Mouse (Mus musculus): ENCODE data around the gene 9030612E09Rik.

9030612E09Rik gene

GRCm38 (mm10) chr10:43174326-43175155 lies at the start of gene 9030612E09Rik, which contains the start of gene Sobp:
9030612E09Rik (plus strand) TSS chr10:43174704.
Sobp (minus strand) TSS chr10:43174530.
- in situ Hi-C loops (cut with MboI, MseI): no loop called here

GRCm38 (mm10) chr10:43128750-43129149 lies 45.8 kb upstream of the 9030612E09Rik start:
- in situ Hi-C loops (cut with MboI, MseI): no loop called here

GRCm38 (mm10) chr10:43134027-43134426 lies 40.5 kb upstream of the 9030612E09Rik start:
- in situ Hi-C loops (cut with MboI, MseI): no loop called here

- in situ Hi-C loops (cut with MboI, MseI): no loop called here
Observed at GRCm38 (mm10) chr10:43143173-43143572, 31.3 kb upstream of the 9030612E09Rik start.

GRCm38 (mm10) chr10:43148456-43148855 lies 26.0 kb upstream of the 9030612E09Rik start:
- in situ Hi-C loops (cut with MboI, MseI): no loop called here

DNA sequence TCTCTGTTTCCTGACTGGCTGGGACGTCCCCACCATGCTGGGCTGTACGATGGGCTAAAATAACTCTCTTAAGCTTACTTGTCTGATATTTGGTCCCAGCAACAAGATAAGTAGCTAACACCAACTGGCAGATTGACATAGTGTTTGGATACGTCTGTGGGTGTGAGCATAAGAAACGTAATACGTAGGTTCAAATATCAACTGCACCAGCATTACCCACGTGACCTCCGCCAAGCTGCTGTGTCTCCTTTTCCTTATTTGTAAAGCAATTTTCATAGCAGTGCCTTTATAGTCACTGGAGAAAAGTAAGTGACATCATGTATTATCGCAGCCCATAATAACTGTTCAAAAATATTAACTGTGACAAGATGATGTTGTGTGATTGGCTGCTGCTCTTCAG lies 21.9 kb upstream of the 9030612E09Rik start:
- in situ Hi-C loops (cut with MboI, MseI): no loop called here

DNA sequence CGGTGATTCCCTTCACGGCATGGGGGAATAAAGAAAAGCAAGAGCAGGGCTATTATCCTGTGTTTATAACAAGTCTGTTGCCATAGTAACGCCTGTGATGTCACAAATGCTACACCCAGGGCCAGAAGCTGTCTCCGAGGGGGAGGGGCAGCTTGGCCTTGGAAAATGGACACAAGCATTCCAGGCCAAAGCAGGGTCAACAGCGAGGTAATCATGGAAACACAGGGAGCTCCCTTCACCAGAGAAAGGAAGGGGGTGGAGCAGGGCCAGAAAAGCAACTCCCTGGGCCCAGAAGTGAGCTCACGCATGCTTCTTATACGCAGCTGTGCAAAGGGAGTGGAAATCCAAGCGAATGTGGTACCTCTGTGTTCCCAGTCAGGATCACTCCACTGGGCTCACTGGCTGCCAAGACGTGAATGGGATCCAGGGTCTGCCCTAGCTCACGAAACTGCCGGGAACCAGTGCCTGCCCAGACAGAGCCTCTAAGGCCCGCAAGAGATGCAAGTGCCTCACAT lies 19.4 kb upstream of the 9030612E09Rik start:
- in situ Hi-C loops (cut with MboI, MseI): no loop called here

- in situ Hi-C loops (cut with MboI, MseI): no loop called here
Observed at GRCm38 (mm10) chr10:43158917-43159316, 15.6 kb upstream of the 9030612E09Rik start.

GRCm38 (mm10) chr10:43159333-43159732 lies 15.2 kb upstream of the 9030612E09Rik start:
- in situ Hi-C loops (cut with MboI, MseI): no loop called here

- in situ Hi-C loops (cut with MboI, MseI): no loop called here
Observed at GRCm38 (mm10) chr10:43162318-43162717, 12.2 kb upstream of the 9030612E09Rik start.

DNA sequence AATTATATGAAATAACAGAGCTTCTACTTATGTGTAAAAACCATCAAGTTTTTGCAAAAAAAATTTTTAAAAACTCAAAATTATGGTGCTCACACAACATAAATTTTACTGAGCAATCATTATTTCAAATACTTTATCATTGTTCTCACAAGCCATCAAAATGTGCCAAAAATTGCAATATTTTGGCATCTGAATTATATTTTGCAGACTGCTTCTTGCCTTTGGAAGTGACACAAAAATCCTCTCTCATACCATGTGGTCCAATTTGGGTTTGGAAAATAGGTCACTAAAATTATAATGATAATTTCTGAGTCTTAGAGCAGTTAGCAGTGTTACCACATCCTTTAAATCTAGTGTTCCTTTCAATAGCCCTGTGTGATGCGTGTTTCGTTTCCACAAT lies 10.1 kb upstream of the 9030612E09Rik start:
- in situ Hi-C loops (cut with MboI, MseI): no loop called here

- in situ Hi-C loops (cut with MboI, MseI): no loop called here
Observed at GRCm38 (mm10) chr10:43166146-43166545, 8.4 kb upstream of the 9030612E09Rik start.

GRCm38 (mm10) chr10:43166817-43167216 lies 7.7 kb upstream of the 9030612E09Rik start:
- in situ Hi-C loops (cut with MboI, MseI): no loop called here

- in situ Hi-C loops (cut with MboI, MseI): no loop called here
Observed at GRCm38 (mm10) chr10:43168847-43169246, 5.7 kb upstream of the 9030612E09Rik start.

GRCm38 (mm10) chr10:43171106-43171505 lies 3.4 kb upstream of the 9030612E09Rik start:
- in situ Hi-C loops (cut with MboI, MseI): no loop called here

GRCm38 (mm10) chr10:43172066-43172465 lies 2.4 kb upstream of the 9030612E09Rik start:
- in situ Hi-C loops (cut with MboI, MseI): no loop called here

GRCm38 (mm10) chr10:43172554-43172953 lies 1.9 kb upstream of the 9030612E09Rik start:
- in situ Hi-C loops (cut with MboI, MseI): no loop called here

- in situ Hi-C loops (cut with MboI, MseI): no loop called here
Observed at GRCm38 (mm10) chr10:43173141-43173827, 1.2 kb upstream of the 9030612E09Rik start.

- in situ Hi-C loops (cut with MboI, MseI): no loop called here
Observed at GRCm38 (mm10) chr10:43173828-43174325, 627 bp upstream of the 9030612E09Rik start.

GRCm38 (mm10) chr10:43175156-43175601 lies 675 bp downstream of the 9030612E09Rik start:
- in situ Hi-C loops (cut with MboI, MseI): no loop called here

DNA sequence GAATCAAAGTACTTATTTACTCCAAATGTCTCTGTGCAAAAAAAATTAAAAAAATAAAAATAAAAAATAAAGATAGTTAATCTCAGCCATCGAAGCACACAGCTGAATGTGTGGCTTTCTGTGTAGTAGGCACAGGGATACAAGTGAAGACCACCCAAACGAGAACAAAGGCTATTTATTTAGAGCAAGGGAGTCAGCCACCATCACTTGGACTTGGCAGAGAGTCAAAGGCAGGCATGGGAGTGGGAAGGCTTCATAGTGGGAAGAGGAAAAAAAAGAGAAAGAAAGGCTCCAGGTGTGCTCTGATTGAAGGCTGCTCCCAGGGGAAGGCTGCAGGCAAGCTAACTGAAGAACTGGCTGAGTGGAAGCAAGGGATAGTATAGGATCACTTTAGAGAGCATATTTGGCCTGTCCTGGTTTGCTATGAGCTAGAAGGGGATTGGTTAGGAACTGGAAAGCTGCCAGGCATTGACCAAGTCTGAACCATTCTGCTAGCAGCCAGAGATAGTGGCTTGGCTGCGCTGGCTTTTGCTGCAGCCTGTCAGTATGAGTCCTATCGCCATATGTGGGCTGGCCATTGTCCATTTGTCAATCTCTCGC lies 5.9 kb downstream of the 9030612E09Rik start:
- in situ Hi-C loops (cut with MboI, MseI): no loop called here

DNA sequence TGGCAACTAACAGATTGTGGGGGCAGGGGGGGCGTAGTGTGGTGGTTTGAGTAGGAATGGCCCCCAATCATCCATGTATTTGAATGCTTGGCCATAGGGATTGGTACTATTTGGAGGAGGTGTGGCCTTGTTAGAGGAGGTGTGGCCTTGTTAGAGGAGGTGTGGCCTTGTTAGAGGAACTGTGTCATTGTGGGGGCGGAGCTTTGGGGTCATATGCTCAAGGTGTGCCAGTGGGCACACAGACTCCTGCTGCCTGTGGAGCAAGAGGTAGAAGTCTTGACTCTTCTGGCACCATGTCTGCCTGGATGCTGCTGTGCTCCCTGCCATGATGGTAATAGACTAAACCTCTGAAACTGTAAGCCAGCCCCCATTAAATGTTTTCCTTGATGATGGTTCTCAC lies 25.7 kb downstream of the 9030612E09Rik start:
- in situ Hi-C loops (cut with MboI, MseI): no loop called here
